8 mouse cellular contexts compared by ENCODE assay signal in the genomic region with DNA sequence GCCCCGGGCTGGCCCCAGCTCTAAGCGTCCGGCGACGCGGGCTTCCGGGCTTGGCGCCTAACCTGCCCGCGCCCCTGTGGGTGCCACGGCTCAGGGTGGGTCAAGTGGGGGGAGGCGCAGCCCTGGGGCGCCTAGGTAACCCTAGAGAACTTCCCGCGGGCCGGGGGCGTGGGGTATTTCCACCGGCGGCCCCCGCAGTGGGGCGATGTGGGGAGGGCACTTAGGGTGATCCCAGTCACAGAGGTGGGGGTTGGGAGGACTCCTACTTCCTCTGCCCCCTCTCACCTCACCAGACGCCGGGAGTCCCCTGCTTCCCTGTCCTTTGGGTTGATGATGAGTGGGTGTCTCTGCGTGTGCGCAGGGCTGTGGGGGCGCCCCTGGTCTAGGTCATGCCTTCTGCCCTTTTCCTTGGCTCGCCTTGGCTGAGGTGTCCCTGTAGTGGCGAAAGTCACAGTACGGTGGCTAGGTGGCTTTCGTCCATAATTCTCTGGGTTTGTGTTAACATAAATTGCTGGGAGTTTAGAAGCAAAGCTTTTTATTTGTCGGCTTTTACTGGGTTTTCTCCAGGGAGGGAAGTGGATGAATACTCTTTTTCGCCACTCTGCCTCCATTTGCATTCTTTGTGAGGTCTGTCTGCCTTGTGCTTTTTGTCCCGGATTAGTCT. TPM values are rescaled to one million over a fixed set of nuclear protein-coding genes. Genes with fewer than 3 reads are reported as not detected.
DNase-seq lines count a peak whose midpoint lies in the region; ATAC-seq and TF ChIP-seq lines count a peak whose summit lies in the region.

No protein-coding gene starts in this region.

- WGBS in forebrain, postnatal 0 days: under 1% methylated on average over 31 of the region's 33 CpGs
- under 1% methylated on average over 33 of the region's 33 CpGs for WGBS in hindbrain, embryonic 10.5 days

- H3K4me2 ChIP-seq in forebrain, postnatal 0 days (ENCODE audit: low read depth): peak overlapping the region; percentile 92

- H3K36me3 ChIP-seq in E14TG2a.4 (ENCODE audit: insufficient read depth, low read length): peaks cover 36% of the 10 kb centered on the region
- peaks cover 4% of the 10 kb centered on the region; the same call in 1 of the 2 replicates for H3K36me3 ChIP-seq in forebrain, postnatal 0 days (ENCODE audit: insufficient read depth)
- H3K36me3 ChIP-seq in hindbrain, embryonic 10.5 days: peaks cover 16% of the 10 kb centered on the region

- TF ChIP-seq POLR2A in bone marrow macrophage, adult 2 months (IDR thresholded peaks at IDR 0.05; ENCODE audit: borderline replicate concordance, low read depth, low read length): no peak

- H3K4me1 ChIP-seq in E14TG2a.4 (replicated peaks; ENCODE audit: low read depth, low read length): peaks cover 72% of the 10 kb centered on the region
- H3K4me1 ChIP-seq in bone marrow macrophage, adult 2 months (ENCODE audit: control insufficient read depth, insufficient read depth, low read length): peaks cover 45% of the 10 kb centered on the region
- peaks cover 25% of the 10 kb centered on the region; the same call in 1 of the 2 replicates for H3K4me1 ChIP-seq in forebrain, postnatal 0 days (ENCODE audit: insufficient read depth)
- H3K4me1 ChIP-seq in hindbrain, embryonic 10.5 days (replicated peaks): peaks cover 70% of the 10 kb centered on the region

- H3K4me3 ChIP-seq in E14TG2a.4 (replicated peaks; ENCODE audit: low read length): peak overlapping the region; percentile 99
- peak overlapping the region; percentile 69 for H3K4me3 ChIP-seq in bone marrow macrophage, adult 2 months (ENCODE audit: insufficient read depth, low read length)
- peak overlapping the region; percentile 74 for H3K4me3 ChIP-seq in forebrain, postnatal 0 days (ENCODE audit: low read depth, low read length)
- H3K4me3 ChIP-seq in hindbrain, embryonic 10.5 days: peak overlapping the region; percentile 100

- no peak for ATAC-seq in forebrain, postnatal 0 days

- no peaks in the 10 kb centered on the region for H3K27me3 ChIP-seq in E14TG2a.4 (ENCODE audit: insufficient read depth, low read length)
- H3K27me3 ChIP-seq in forebrain, postnatal 0 days (ENCODE audit: insufficient read depth, low read length): no peaks in the 10 kb centered on the region
- 0 out of 2 replicates have a peak, but pooled peaks cover 10% of the 10 kb centered on the region for H3K27me3 ChIP-seq in hindbrain, embryonic 10.5 days (ENCODE audit: insufficient read depth, poor library complexity, severe bottlenecking)

- peak overlapping the region; percentile 30; the same call in 1 of the 2 replicates for H3K27ac ChIP-seq in bone marrow macrophage, adult 2 months (ENCODE audit: insufficient read depth, low read depth, low read length)
- H3K27ac ChIP-seq in forebrain, postnatal 0 days (ENCODE audit: low read depth, low read length): peak overlapping the region; percentile 99
- peak overlapping the region; percentile 99 for H3K27ac ChIP-seq in hindbrain, embryonic 10.5 days

- H3K9ac ChIP-seq in forebrain, postnatal 0 days: peak overlapping the region; percentile 86

- DNase-seq in forebrain, postnatal 0 days: peak; percentile 50
- DNase-seq in hindbrain, embryonic 10.5 days (ENCODE audit: low spot score): peak; percentile 65
- DNase-seq in layer of hippocampus, postnatal 14 days (ENCODE audit: low spot score in 2 of 2): peak; percentile 41 to 46
- peak; percentile 69 for DNase-seq in lung, postnatal 10 days
- peak; percentile 47 for DNase-seq in retina, embryonic 14.5 days (ENCODE audit: low spot score)
- peak; percentile 65 to 79 for DNase-seq in thymus, postnatal 36 days

- no peaks in the 10 kb centered on the region for H3K9me3 ChIP-seq in E14TG2a.4 (ENCODE audit: low read length)
- H3K9me3 ChIP-seq in forebrain, postnatal 0 days (ENCODE audit: low read length): no peaks in the 10 kb centered on the region
- H3K9me3 ChIP-seq in hindbrain, embryonic 10.5 days: no peaks in the 10 kb centered on the region

- TF ChIP-seq CTCF in E14TG2a.4 (conservative IDR thresholded peaks at IDR 0.05; ENCODE audit: low read length): no peak
- TF ChIP-seq CTCF in bone marrow macrophage, adult 2 months (IDR thresholded peaks at IDR 0.05; ENCODE audit: low read depth, low read length): no peak
- TF ChIP-seq CTCF in forebrain, postnatal 0 days (IDR thresholded peaks at IDR 0.05; ENCODE audit: low read depth): no peak

RNA-seq across cellular contexts. Expression of gene Skil, which starts 0.8 kb away (rescaled TPM):
- polyA plus RNA-seq in bone marrow macrophage, adult 2 months (2012; ENCODE audit: insufficient read depth, insufficient read length, missing spikeins): 30.3 and 35.5 TPM in 2 replicates
- 46.2 and 51.3 TPM in 2 replicates for total RNA-seq in forebrain, postnatal 0 days (2014; rRNA removed)
- polyA plus RNA-seq in forebrain, postnatal 0 days (2015; fragmentation: Nextera tagmentation; extraction: Ambion mirVana): 17.2 and 22.7 TPM in 2 replicates
- 34.4 and 37.3 TPM in 2 replicates for polyA plus RNA-seq in hindbrain, embryonic 10.5 days (2016; fragmentation: Nextera tagmentation; extraction: Ambion mirVana)
- 10 to 100 TPM; 62.7 to 63.9 TPM for total RNA-seq in layer of hippocampus, postnatal 14 days (2021)

RNA-seq across cellular contexts. Expression of gene Cldn11, which starts 54.1 kb away (rescaled TPM):
- not detected in 2 replicates for polyA plus RNA-seq in bone marrow macrophage, adult 2 months (2012; ENCODE audit: insufficient read depth, insufficient read length, missing spikeins)
- total RNA-seq in forebrain, postnatal 0 days (2014; rRNA removed): 29.0 and 51.6 TPM in 2 replicates
- 44.2 and 60.9 TPM in 2 replicates for polyA plus RNA-seq in forebrain, postnatal 0 days (2015; fragmentation: Nextera tagmentation; extraction: Ambion mirVana)
- polyA plus RNA-seq in hindbrain, embryonic 10.5 days (2016; fragmentation: Nextera tagmentation; extraction: Ambion mirVana): 8.2 and 9.6 TPM in 2 replicates
- total RNA-seq in layer of hippocampus, postnatal 14 days (2021): 100 to 1,000 TPM; 189 to 199 TPM

Comparison
In these comparisons a context has a peak if more than half of its experiments do, and no peak if none do; other contexts are left out.
1. H3K27ac ChIP-seq: peak in every context shown above with its lines; median percentile 99 in forebrain, postnatal 0 days; 99 in hindbrain, embryonic 10.5 days; 30 in bone marrow macrophage, adult 2 months.